Mouse (Mus musculus) embryonic stem cell, embryonic (primary cell): Measurements from ENCODE around the gene Mybpc2.

ENCODE experiments used
- CTCF ChIA-PET, 4 experiments: fragments of 300-600 bp in 2 of 4; fragments of 350-600 bp in 2 of 4; sonication (Branson Sonifier 250); formaldehyde crosslinking; loops; one replicate each; lab custom pipeline; 2022; ENCODE audit warnings: inconsistent platforms in 2 of 4; lab: Charles Lee
- POLR2A ChIA-PET, 4 experiments: fragments of 300-600 bp in 2 of 4; fragments of 350-600 bp in 2 of 4; sonication (Branson Sonifier 250); formaldehyde crosslinking; loops; one replicate each; lab custom pipeline; 2022; ENCODE audit warnings: antibody characterized with exemption in 4 of 4, inconsistent platforms in 1 of 4; lab: Charles Lee

Gene Mybpc2

GRCm38 (mm10) chr7:44535657-44536589 is 11.5 kb upstream of the Mybpc2 start:
- POLR2A ChIA-PET, result interaction anchor here (0.8 to 5.1 kb wide), 21 partner anchors 8 to 290 kb away, joined by 3 to 48 read pairs (median 4); partner anchors contain the start of genes Pold1 (in 3 of the 4), 1700028J19Rik (in 1 of the 4), 2410002F23Rik (in 1 of the 4) and Nr1h2 (in 1 of the 4)
- CTCF ChIA-PET, result interaction anchor here (0.5 to 6.6 kb wide), 28 partner anchors 8 to 166 kb away, joined by 3 to 43 read pairs (median 4); partner anchors contain the start of genes Pold1 (in 2 of the 4) and Nr1h2 (in 1 of the 4)

- POLR2A ChIA-PET, result interaction anchor here in 3 of 4 experiments (0.8 to 5.1 kb wide), 13 partner anchors 7 to 104 kb away, joined by 3 to 48 read pairs (median 4); partner anchors contain the start of gene Pold1 (in 3 of the 3)
- CTCF ChIA-PET, result interaction anchor here (0.7 to 6.6 kb wide), 14 partner anchors 7 to 182 kb away, joined by 3 to 43 read pairs (median 4); partner anchors contain the start of gene Pold1 (in 1 of the 4)
Measured at GRCm38 (mm10) chr7:44534656-44535441, 10.4 kb upstream of the Mybpc2 start.

- POLR2A ChIA-PET, result interaction anchor here in 3 of 4 experiments (0.8 to 1.2 kb wide), 6 partner anchors 12 to 104 kb away, joined by 3 to 6 read pairs (median 4); partner anchors contain the start of gene Pold1 (in 3 of the 3)
Measured at GRCm38 (mm10) chr7:44534242-44534641, 9.8 kb upstream of the Mybpc2 start.

DNA sequence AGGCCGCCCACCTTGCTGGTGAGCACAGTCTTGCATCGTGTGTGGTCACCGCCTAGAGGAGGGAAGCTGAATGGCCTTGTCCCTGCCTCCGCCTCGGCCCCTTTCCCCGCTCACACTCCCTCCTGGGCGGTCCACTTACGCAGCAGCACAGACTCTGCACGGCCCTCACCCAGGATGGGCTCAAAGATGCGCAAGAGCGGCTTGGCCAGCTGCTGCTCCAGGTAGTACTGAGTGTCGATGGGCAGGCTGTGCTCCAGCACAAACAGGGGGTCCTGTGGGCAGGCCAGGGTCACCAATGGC is 9.2 kb upstream of the Mybpc2 start:
- ChIA-PET CTCF (interaction anchor here in 2 of 4 experiments (0.9 to 6.6 kb wide), 3 partner anchors 8 to 107 kb away, joined by 3 to 43 read pairs (median 3); partner anchors contain the start of gene Pold1 (in 1 of the 2)), POLR2A (interaction anchor here in 2 of 4 experiments (0.8 to 1.3 kb wide), 5 partner anchors 10 to 105 kb away, joined by 3 to 6 read pairs (median 4); partner anchors contain the start of gene Pold1 (in 2 of the 2))

More at GRCm38 (mm10) chr7:44534242-44534641, 9.8 kb upstream of the Mybpc2 start:
- CTCF ChIA-PET, result interaction anchor here in 3 of 4 experiments (0.6 to 6.6 kb wide), 8 partner anchors 14 to 182 kb away, joined by 3 to 43 read pairs (median 4); partner anchors contain the start of gene Pold1 (in 1 of the 3)

GRCm38 (mm10) chr7:44532918-44533745 is 8.7 kb upstream of the Mybpc2 start:
- CTCF ChIA-PET, result interaction anchor here in 3 of 4 experiments (0.7 to 6.6 kb wide), 6 partner anchors 9 to 194 kb away, joined by 3 to 43 read pairs (median 3); partner anchors contain the start of gene Pold1 (in 1 of the 3)
- POLR2A ChIA-PET, result interaction anchor here in 2 of 4 experiments (0.6 to 2.1 kb wide), 6 partner anchors 10 to 111 kb away, joined by 3 to 12 read pairs (median 4); partner anchors contain the start of genes Nr1h2 (in 1 of the 2) and Pold1 (in 1 of the 2)

GRCm38 (mm10) chr7:44531946-44532732 is 7.7 kb upstream of the Mybpc2 start, which contains the start of gene Spib:
Gene Spib (minus strand): TSS chr7:44532071.
- CTCF ChIA-PET, result interaction anchor here in 3 of 4 experiments (0.5 to 6.6 kb wide), 6 partner anchors 10 to 72 kb away, joined by 3 to 43 read pairs (median 4); partner anchors contain the start of gene Pold1 (in 1 of the 3)
- POLR2A ChIA-PET, result interaction anchor here in 3 of 4 experiments (0.5 to 2.1 kb wide), 10 partner anchors 10 to 112 kb away, joined by 3 to 12 read pairs (median 3); partner anchors contain the start of genes Nr1h2 (in 1 of the 3) and Pold1 (in 1 of the 3)

GRCm38 (mm10) chr7:44531207-44531606 is 6.8 kb upstream of the Mybpc2 start:
- POLR2A ChIA-PET, result interaction anchor here in 2 of 4 experiments (0.6 to 2.1 kb wide), 5 partner anchors 17 to 106 kb away, joined by 3 to 12 read pairs (median 5); partner anchors contain the start of genes Nr1h2 (in 1 of the 2) and Pold1 (in 1 of the 2)
- CTCF ChIA-PET, result interaction anchor here in 1 of 4 experiments (1.6 kb wide), 1 partner anchor 12 kb away, joined by 4 read pairs; no protein-coding TSS in a partner anchor

- POLR2A ChIA-PET, result interaction anchor here in 3 of 4 experiments (0.9 to 5.9 kb wide), 9 partner anchors 11 to 253 kb away, joined by 3 to 49 read pairs (median 4); partner anchors contain the start of gene Pold1 (in 3 of the 3)
- CTCF ChIA-PET, result interaction anchor here in 3 of 4 experiments (1.4 to 3.6 kb wide), 4 partner anchors 11 to 125 kb away, joined by 3 to 19 read pairs (median 4); no protein-coding TSS in a partner anchor
Measured at GRCm38 (mm10) chr7:44530507-44530906, 6.1 kb upstream of the Mybpc2 start.

DNA sequence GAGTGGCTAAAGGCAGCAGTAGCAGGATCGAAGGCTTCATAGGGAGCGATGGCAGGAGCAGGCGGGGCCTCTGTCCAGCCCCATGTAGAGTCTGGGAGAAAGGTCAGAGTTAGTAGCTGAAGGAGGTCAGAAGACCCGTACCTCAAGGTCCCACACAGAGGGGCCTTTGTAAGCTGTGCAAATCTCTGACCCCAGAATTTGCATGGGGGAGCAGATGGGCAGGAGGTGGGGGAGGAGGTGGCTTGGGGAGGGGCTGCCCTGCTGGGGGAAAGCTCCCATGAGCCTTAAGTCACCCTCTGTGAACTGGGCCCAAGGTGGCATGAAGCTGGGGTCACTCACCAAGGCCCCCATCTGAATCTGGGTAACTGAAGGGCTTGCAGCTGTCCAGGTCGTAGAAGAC is 5.1 kb upstream of the Mybpc2 start:
- ChIA-PET POLR2A (interaction anchor here in 3 of 4 experiments (0.6 to 5.9 kb wide), 24 partner anchors 12 to 1029 kb away, joined by 3 to 49 read pairs (median 4); partner anchors contain the start of genes Pold1 (in 3 of the 3), Emc10 (in 1 of the 3), Fam71e1 (in 1 of the 3) and Prmt1 (in 1 of the 3)), CTCF (interaction anchor here (0.6 to 5.5 kb wide), 14 partner anchors 10 to 218 kb away, joined by 3 to 71 read pairs (median 4); partner anchors contain the start of genes Emc10 (in 1 of the 4), Fam71e1 (in 1 of the 4) and Pold1 (in 1 of the 4))

DNA sequence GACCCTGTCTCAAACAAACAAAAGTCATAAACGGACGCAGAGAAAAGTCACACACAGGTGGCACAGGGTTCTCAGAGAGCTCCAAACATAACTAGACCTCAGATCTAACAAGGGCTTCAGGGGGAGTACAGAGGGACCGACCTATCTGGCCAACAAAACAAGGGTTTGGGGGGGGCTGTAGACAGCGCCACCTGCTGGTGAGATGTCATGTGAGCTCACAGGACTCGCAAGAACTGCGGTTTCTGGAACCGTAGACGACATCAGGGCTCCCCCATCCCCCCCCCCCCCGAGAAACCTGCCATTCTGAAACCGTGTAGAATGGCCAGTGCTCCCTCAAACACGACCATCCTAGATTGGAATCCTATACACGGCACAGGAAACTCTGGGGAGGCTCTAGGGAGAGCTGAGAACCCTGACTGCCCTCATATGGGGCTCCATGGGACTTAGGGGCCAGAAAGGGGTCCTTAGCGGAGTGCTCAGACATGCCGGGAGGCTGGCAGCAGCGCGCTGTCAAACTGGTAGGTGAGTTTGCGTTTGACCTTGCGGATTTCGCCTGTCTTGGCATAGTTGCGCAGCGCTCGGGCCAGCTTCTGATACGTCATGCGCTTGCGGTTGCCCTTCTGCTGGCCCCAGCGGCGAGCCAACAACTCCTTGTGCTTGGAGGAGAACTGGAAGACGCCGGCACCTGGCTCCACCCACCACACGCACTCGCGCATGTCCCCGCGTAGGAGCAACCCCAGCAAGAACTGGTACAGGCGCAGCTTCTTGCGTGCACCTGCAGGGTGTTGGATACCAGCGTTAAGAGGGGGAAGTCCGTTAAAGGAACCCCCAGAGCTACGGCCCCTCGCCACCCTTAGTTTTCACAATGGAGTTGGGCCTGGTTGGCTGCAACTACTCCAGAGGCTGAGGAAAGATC is 3.3 kb upstream of the Mybpc2 start:
- ChIA-PET CTCF (interaction anchor here (0.5 to 5.5 kb wide), 105 partner anchors 8 to 1239 kb away, joined by 3 to 71 read pairs (median 5); partner anchors contain the start of genes Pold1 (in 4 of the 4), Emc10 (in 1 of the 4), Fam71e1 (in 1 of the 4) and Kcnc3 (in 1 of the 4)), POLR2A (interaction anchor here (0.6 to 5.9 kb wide), 65 partner anchors 8 to 586 kb away, joined by 3 to 49 read pairs (median 4); partner anchors contain the start of genes Pold1 (in 3 of the 4), Ap2a1 (in 2 of the 4), Emc10 (in 2 of the 4) and Fam71e1 (in 2 of the 4))

DNA sequence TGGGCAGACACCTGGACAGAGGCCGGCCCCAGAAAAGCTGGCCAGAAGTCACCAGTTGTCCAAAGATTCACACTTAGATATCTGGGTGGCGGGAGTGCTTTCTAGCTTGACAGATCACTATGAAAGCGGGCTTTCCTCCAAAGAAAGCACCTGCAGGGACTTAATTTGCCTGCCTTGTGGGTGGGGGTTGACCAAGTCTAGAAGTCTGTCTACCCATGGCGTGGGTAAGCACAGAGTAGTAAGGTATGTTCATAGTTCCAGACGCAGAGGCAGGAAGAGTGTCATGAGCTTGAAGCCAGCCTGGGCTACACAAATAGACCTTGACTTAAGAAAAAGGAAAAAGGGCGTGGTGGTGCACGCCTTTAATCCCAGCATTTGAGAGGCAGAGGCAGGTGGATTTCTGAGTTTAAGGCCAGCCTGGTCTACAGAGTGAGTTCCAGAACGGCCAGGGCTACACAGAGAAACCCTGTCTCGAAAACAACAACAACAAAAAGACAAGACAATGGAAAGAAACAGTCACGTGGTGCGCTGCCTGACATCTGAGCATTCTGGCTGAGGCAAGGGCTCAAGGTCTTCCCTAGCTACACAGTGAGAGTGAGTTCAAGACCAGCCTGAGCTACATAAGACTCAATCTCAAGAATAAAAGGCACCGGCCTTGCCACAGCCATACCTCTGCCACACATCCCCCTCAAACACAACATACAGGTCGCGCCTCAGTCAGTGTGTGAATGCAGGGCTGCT is 2.1 kb upstream of the Mybpc2 start:
- ChIA-PET CTCF (interaction anchor here (0.6 to 5.5 kb wide), 67 partner anchors 7 to 432 kb away, joined by 3 to 71 read pairs (median 5); partner anchors contain the start of genes Pold1 (in 4 of the 4), Emc10 (in 1 of the 4), Fam71e1 (in 1 of the 4) and Kcnc3 (in 1 of the 4)), POLR2A (interaction anchor here in 3 of 4 experiments (0.6 to 5.9 kb wide), 45 partner anchors 10 to 588 kb away, joined by 3 to 49 read pairs (median 4); partner anchors contain the start of genes Pold1 (in 3 of the 3), Kcnc3 (in 2 of the 3), Nr1h2 (in 2 of the 3) and 1700028J19Rik (in 1 of the 3))

GRCm38 (mm10) chr7:44525126-44525832 is 823 bp upstream of the Mybpc2 start:
- POLR2A ChIA-PET, result interaction anchor here in 3 of 4 experiments (0.5 to 5.9 kb wide), 24 partner anchors 11 to 325 kb away, joined by 3 to 49 read pairs (median 5); partner anchors contain the start of genes Nr1h2 (in 2 of the 3), Pold1 (in 2 of the 3), Izumo2 (in 1 of the 3) and Kcnc3 (in 1 of the 3)
- CTCF ChIA-PET, result interaction anchor here (0.6 to 5.5 kb wide), 19 partner anchors 18 to 264 kb away, joined by 3 to 71 read pairs (median 6); partner anchors contain the start of genes Pold1 (in 2 of the 4) and Gm15517 (in 1 of the 4)
